Mouse (Mus musculus) G1E-ER4 (cell line): Measurements from ENCODE around the gene Nln. TPM values are rescaled to one million over a fixed set of nuclear protein-coding genes. Genes with fewer than 3 reads are reported as not detected.

ENCODE experiments used
- GATA1 ChIP-seq: IDR thresholded peaks from one replicate; pipeline ENCODE4 v1.8.0; 2012; ENCODE audit warnings: low read length, inconsistent platforms
- polyA plus RNA-seq: library from polyadenylated mRNA; stranded (reverse); fragments of >175 nt; gene quantifications from 2 replicates; pipeline ENCODE4 v1.2.3, GENCODE M21; 2012

Nln gene
- polyA plus RNA-seq, 1 experiment = 24.1 TPM

DNA sequence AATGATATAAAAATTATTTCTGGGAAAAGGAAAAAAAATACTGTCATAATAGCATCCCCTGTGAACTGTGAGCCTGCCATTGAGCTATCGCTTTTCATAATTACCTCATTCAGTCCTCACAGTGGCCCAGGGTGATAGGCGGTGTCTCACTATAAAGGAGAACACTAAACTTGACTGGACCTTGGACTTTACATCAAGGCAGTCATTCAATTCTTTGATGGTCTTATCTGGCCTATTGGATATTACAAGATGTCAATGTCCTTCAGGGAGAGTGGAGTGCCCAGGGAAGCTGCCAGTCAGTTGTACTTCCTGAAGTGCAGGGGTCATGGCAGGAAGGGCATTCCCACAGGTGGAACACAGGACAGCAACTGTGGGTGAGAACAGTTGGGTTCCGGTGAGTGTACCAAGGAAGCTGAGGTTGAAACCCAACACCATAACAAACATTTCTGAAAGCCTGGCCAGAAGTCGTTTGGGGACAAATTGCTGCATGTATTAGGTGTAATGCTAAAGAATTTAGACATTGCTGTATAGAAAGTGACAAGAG, 133.2 kb downstream of the Nln start:
- TF ChIP-seq GATA1 = no peak

DNA sequence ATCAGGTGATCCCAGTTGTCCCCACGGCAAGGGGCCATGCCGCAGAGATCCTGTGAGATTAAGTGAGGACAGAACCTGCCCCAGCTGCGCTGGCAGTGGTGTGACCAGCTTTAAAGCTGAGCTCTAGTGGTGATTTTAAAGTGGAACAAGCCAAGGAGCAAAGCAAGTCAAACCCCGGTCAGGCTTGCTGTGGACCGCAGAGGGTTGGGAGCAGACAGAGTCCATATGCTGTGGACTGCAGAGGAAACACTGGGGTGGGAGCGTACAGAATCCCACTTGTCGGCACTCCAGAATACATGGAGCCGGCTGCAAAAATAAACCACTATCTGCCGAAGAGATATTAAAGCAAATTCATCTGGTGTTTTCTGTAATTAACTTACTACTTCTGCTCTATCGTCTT, 134.3 kb downstream of the Nln start:
- no peak for TF ChIP-seq GATA1

DNA sequence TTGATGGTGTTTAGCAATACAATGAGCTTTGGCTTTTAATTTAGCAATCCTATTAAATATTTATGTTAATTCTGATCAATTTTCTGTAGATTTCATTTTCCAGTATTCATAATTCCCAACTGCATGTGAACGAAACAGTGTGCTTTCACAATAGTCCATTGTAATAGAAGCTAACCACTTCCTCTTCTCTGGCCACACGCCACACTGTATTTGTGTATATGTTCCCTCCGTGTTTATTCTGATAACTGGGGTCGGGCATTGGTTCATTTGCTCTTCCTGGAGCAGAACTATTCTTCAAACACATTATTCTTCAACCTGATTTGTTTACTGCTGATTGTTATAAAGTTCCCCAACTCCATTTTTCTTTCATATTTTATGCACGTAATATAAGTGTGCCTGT, 135.4 kb downstream of the Nln start:
- no peak for TF ChIP-seq GATA1

Other genes with a start within 250 kb of the Nln start
- gene Erbin, start 189.1 kb downstream of the Nln start, polyA plus RNA-seq = 7.6 and 9.4 TPM in 2 replicates
- gene Sgtb, start 127 bp upstream of the Nln start, polyA plus RNA-seq = 0.04 TPM in 1 of 2 replicates, not detected in the other
- 1.4 and 3.3 TPM in 2 replicates for gene Trappc13, start 68.9 kb upstream of the Nln start, polyA plus RNA-seq
- gene Trim23, start 69.2 kb upstream of the Nln start, polyA plus RNA-seq = 1.2 and 2.2 TPM in 2 replicates
- gene Cenpk, start 119.0 kb upstream of the Nln start, polyA plus RNA-seq = 0.52 and 1.0 TPM in 2 replicates
- gene Ppwd1, start 119.2 kb upstream of the Nln start, polyA plus RNA-seq = 8.4 and 8.8 TPM in 2 replicates
- gene Adamts6, start 178.2 kb upstream of the Nln start, polyA plus RNA-seq = 0.13 and 0.16 TPM in 2 replicates